Mouse (Mus musculus): ENCODE results near the gene Pafah1b3.

- TF ChIP-seq CTCF (IDR thresholded peaks at IDR 0.05; ENCODE audit: low read depth, low read length) (no peak), TAL1 (conservative IDR thresholded peaks at IDR 0.05; ENCODE audit: low read depth, low read length) (no peak), GATA1 (IDR thresholded peaks at IDR 0.05; ENCODE audit: borderline replicate concordance, low read length) (no peak)
Measured at GRCm38 (mm10) chr7:25311193-25311592, 13.4 kb upstream of the Pafah1b3 start.

Data from G1E (cell line).